Mouse (Mus musculus) activated CD4-positive, CD25-positive, alpha-beta regulatory T cell, adult 9 weeks (primary cell): ENCODE results near the gene Vmn1r29. TPM values are rescaled to one million over a fixed set of nuclear protein-coding genes. Genes with fewer than 3 reads are reported as not detected.

Experiments
- polyA plus RNA-seq: library from polyadenylated mRNA; unstranded; fragments of 100-300 nt; shearing (Covaris generic); gene quantifications from one replicate; pipeline ENCODE4 v1.2.1, GENCODE M21; 2017

The Vmn1r29 gene
- not detected for polyA plus RNA-seq

DNA sequence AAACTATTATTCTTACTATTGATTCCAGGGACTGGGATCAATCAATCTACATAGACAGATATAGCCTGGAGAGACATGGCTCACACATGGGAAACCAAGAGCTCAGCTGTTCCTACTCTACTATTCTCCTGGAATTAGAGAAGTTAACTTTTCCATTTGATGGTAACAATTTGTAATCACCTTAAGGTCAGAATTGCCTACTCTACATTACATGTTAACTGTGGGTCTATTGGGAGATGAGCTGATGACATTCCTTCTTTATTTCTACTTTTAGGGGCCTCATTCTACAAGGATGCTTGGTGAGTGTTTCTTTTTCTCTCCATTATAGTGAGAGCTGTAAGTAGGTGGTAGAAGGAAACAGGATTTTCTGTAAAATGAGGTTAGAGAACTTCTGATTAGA, at the start of gene Vmn1r29:
Gene Vmn1r29 (plus strand): TSS at position 301 of the 400 bp plus-strand sequence.

DNA sequence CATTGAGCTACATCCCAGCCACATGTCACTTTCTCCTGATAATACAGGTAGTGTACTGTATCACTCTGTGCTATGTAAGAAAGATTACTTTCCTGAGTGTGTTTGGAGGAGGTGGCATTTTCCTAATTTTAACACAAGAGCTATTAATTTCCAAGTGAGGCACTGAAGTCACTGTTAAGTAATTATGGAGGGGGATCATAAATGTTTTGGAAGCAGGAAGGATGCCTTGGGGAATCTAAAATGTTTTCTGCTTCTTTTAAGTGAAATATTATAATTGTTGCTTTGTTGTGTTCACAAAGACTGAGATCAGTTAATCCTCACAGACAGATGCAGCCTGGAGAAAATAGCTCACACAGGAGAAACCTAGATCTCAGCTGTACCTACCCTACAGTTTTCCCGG, 39.6 kb upstream of the Vmn1r29 start, which contains the start of gene Vmn1r28:
Gene Vmn1r28 (plus strand): TSS at position 301 of the 400 bp plus-strand sequence.

Other genes with a start within 250 kb of the Vmn1r29 start
- not detected for gene Vmn1r27, start 82.7 kb upstream of the Vmn1r29 start, polyA plus RNA-seq
- 0.02 TPM for gene Vmn1r28, start 39.5 kb upstream of the Vmn1r29 start, polyA plus RNA-seq
- not detected for gene Vmn1r30, start 141.8 kb downstream of the Vmn1r29 start, polyA plus RNA-seq
- gene Vmn1r31, start 173.8 kb downstream of the Vmn1r29 start, polyA plus RNA-seq: not detected